Mouse (Mus musculus) gastrocnemius, postnatal 25 days (tissue): ENCODE results near the gene Trmt112. TPM values are rescaled to one million over a fixed set of nuclear protein-coding genes. Genes with fewer than 3 reads are reported as not detected.
A peak's percentile ranks its signal among the peaks of the same experiment; 100 is the strongest.
"Not testable (repeated sequence)": the region's sequence is repeated elsewhere in the genome, so short reads cannot be mapped to it uniquely, and the experiment has no call there.

Experiments
- DNase-seq: peaks from one replicate; pipeline ENCODE4 v3.0.0; 2022
- long read RNA-seq, 2 experiments: library from polyadenylated mRNA; stranded (forward); transcript quantifications; one replicate each; pipeline ENCODE4 v2.0.0; 2021
- total RNA-seq, 2 experiments: library from RNA; stranded (reverse); gene quantifications; 1 replicate in 1 of 2; 2 replicates in 1 of 2; pipeline ENCODE4 v1.2.3; 2021

Trmt112 gene
- 10 to 100 TPM; 28.8 to 32.2 TPM for total RNA-seq
- long read RNA-seq, experiment 1, transcript Trmt112-202 (4 exons, 985 nt) = major isoform, 40 of 44 reads
- long read RNA-seq, experiment 1, partial matches to known transcripts = 2 of 44 reads
- long read RNA-seq, experiment 1, other reads (novel, unspliced or antisense) = 0 of 44 reads
- long read RNA-seq, experiment 2, transcript Trmt112-202 (4 exons, 985 nt) = major isoform, 46 of 46 reads
- long read RNA-seq, experiment 2, partial matches to known transcripts = 0 of 46 reads
- long read RNA-seq, experiment 2, other reads (novel, unspliced or antisense) = 0 of 46 reads

DNA sequence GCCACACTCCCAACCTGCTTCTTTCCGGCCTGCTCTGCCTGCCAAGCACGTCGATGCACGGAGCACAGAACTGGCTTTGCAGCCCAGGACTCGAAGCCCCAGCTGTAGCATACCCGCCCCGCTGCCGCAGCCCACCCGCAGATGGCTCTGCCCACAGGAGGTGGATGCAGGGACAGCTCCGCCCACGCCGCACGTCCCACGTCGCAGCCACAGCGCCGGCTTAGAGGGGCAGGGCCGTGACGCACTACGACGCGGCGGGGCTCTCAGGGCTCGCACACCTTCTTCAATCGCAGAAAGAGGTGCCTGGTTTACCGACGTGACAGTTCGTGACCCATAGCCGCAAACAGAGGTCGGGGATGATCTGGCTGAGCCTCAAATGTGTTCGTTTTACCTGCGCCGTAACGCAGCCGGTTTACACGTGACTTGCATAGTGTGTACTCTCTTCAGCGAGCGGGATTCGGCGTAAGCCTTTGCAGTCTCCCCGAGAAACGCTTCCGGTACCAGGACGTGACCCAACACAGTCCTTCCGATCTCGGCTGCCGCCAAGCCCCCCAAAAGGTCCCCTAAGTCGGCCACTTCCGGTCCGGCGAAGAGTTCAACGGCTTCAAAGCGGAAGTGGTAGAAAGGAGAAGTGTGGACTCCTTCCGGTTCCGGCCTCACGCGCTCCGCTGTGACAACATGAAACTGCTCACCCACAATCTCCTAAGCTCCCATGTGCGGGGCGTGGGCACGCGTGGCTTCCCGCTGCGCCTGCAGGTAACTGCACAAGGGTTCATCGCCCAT, at the start of gene Trmt112, which contains the start of gene Prdx5:
Trmt112 (plus strand) TSS at position 192 of the 783 bp plus-strand sequence.
Prdx5 (minus strand) TSS at position 600 of the 783 bp plus-strand sequence.
- peak; percentile 92 for DNase-seq

DNA sequence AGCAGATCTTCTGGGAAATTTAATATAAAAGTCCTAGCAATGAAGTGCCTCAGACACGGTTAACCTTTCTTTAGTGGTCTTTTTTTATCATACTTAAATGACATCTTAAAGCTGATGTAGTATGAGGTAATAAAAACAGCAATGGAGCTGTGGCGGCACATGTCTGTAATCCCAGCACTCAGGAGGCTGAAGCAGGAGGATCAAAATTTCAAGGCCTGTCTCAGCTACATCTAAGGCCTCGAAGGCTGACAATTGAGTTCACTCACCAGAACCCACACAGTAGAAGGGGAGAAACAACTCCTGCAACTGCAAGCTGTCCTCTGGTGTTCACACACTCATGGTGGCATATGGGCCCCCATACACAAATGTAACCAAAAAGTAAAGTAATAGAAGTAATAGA, 49.5 kb upstream of the Trmt112 start:
- no peak for DNase-seq

DNA sequence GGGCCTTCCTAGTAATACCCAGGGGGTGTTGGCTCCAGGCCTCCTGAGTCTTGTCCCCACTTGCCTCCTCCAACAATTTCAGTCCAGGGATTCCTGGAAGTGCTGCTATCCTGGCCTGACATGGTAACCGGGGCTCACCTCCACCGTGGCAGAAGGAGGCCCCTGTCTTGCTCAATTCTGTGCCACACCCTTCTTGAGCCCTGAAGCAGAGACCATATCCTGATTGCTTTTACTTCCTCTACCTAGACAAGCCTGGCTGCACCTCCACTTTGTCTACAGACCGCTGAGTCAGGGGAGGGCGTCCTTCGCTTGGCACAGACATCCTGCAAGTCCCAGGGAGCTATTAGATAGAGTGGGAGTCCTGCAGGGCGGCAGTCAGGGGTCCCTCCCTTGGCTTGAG, 48.8 kb upstream of the Trmt112 start:
- no peak for DNase-seq

DNA sequence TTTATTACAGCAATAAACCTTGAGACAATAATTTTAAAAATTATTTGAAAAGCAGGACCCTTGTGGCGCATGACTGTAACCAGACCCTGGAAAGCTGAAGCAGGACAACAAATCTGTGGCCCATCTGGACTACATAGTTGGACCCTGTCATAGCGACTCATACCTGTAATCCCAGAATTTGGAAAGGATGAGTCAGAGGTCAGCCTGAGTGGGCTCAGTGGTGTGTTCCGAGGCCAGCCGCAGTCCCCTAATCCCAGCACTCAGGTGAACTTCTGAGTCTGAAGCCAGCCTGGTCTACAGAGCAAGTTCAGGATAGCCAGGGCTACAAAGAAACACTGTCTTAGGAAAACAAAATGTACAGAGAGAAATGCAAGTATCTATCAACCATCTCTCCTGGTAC, 48.0 kb upstream of the Trmt112 start:
- DNase-seq = no peak

DNA sequence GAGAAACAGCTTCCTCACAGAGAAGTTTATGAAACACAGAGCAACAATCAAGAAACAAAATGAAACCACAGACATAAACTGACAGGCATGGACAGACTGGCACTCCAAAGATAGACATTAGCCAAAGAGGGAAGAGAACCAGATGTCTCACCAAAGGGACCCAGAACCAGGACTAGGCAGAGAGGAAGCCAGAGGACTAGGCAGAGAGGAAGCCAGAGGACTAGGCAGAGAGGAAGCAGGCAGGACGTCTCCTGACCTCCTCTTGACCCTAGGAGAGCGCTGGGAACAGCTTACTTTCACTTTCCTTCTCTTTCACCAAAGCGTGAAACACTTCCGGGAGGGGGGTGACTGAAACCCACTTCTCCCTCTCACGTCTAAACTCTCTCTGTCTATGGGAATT, 40.1 kb upstream of the Trmt112 start:
- peak; percentile 55 for DNase-seq

DNA sequence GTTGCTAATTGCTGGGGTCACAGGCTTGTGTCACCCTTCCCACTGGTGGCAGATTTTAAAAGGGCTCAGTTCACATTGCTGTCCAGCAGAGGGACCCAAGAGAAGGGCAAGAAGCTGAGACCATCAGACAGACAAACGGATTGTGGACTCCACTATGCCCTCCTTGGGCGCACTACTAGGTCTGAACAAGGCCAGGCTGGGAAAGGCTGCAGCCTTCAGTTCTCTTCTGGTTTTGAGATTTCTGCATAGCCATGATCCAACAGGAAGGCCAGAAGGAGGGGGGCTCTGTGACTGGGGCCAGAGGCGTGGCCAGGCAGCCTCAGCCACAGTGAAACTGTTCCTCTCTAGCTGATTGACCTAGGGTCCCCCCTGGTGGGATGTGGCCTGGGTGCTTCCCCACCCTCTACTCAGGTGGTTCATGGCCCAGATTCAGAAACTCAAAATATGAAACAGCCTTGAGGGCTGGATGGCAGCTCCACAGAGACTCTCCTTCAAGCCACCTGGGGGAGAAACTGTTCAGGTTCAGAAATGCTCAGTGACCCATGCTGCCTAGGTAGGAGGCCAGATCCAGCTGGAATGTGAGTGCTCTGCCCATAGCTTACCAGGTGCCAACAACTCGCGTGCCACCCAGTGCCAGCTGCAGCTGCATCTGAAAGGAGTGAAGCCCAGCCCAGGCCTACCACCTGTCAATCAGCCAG, 37.8 kb upstream of the Trmt112 start:
- DNase-seq = no peak

DNA sequence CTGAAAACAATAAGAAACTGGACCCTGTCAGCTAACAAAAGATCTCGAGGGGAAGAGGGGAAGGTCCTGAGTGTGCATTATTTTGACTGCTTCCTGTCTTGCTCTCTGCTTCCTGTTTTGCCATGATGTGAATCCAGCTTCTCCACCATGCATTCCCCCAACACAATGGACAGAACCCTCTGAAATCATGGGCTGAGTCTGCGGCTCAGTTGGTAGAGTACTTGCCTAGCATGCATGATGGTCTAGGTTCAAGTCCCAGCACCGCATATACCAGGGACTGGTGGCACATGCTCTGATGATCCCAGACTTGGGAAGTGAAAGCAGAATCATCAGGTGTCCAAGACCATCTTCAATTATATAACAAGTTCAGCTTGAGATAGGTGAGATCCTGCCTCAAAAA, 36.8 kb upstream of the Trmt112 start:
- no peak for DNase-seq

DNA sequence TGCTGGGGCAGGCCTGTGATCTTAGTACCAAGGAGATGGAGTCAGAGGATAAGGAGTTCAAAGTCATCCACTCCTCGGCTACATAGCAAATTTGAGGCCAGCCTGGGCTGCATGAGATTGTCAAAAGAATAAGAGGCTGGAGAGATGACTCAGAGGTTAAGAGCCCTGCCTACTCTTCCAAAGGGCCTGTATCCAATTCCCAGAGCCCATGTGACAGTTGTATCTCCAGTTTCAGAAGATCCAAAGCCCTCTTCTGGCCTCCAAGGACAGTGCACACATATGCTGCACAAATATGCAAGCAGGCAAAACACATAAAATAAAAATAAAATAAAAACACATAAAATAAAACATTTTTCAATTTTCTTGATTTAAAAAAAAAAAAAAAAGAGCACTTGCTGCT, 35.2 kb upstream of the Trmt112 start:
- DNase-seq = no peak

DNA sequence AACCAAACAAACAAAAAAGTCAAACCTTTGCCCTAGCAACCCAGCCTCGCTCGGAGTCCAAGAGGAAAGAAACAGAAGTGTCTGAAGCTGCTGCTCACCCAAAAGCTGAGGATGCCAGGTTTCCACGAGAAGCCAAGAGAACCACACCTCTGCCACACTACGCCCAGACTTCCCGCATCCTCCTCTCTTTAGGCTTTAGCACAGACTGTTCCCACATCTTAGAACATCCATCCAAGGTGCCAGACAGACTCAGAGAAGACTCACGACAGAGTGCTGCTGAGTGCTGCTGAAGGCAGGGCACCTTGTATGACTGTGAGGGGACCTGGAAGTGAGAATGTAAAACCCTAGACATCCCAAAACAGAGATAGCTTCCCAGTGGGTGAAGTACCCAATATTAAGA, 33.7 kb upstream of the Trmt112 start:
- no peak for DNase-seq

DNA sequence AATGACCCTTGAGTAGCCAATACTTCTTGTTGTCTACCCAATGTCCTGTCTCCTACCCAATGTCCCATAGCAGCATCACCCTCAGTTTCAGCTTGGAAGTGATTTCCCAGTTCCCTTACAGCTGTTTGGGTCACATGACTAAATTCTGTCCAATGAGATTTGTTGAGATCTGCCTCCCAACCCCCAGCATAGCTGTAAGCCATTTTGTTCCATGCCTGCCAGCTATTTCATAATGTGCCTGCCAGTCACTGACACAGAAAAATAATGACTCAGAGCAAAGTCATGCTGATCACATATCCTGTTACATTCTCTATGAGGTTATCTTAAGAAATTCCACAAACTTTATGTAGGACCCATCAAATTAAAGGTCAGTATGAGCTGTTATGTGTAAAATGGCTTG, 32.7 kb upstream of the Trmt112 start:
- DNase-seq = no peak

DNA sequence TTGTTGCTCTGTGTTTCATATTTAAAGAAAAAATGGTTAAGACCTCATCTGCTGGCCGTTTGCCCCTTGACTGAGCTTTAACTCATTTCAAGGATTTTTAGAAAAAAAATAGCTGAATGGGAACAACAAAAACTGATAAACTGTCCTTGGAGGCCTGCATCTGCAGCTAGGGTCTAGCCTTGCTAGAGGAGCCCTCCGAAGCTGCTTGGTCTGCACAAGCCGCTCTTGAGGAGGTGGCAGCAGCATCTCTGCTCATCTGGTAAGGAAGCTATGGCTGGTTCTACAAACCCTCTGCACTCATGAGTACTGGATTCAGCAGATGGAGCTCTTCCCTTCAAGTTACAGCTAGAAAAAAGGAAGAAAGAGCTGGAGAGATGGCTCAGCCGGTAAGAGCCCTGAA, 31.5 kb upstream of the Trmt112 start:
- no peak for DNase-seq

DNA sequence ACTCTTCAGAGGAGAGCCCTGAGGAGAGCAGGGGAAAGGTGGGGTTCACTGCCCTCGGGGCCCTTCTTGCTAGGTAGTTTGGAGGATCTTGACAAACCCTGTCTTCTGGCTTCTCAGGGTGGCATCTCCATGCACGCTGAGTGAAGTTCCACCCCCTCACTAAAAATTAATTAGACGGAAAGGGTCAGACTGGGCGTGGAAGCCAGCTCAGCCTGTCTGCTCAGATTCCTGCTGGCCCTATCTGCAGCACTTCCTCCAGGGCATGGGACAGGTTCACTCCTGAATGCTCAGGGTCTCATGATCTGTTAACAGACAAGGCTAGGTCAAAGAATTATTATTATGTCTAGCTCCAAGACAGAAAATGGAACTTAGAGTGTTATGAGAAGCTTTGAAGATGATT, 17.0 kb upstream of the Trmt112 start:
- DNase-seq = no peak

DNA sequence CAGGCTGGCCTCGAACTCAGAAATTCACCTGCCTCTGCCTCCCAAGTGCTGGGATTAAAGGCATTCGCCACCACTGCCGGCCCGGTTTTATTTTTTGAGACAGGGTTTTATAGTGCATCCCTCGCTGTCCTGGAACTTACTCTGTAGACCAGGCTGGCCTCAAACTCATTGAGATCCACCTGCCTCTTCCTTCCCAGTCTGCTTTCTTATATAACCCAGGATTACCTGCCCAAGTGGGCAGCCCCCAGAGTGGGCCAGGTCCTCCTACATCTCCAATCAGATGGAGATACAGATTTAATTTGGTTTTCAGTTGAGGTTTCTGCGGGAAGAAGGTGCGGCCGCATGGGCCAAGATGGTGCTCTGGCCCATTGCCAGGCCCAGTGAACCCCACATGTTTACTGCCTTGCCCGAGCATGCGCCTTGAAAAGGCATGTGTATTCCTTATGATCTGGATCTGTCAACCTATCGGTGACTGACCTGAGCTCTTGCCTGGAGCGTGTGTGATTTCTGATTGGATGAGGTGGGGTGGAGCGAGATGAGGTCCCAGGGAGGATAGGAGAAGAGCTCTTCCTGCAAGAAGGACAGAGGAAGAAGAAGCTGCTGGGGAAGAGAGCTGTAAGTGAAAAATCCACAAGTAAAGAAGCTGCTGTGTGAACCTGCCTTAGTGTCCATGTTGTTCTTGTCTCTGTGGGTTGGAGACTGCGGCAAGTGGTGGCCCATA, 15.6 kb upstream of the Trmt112 start:
- no peak for DNase-seq

DNA sequence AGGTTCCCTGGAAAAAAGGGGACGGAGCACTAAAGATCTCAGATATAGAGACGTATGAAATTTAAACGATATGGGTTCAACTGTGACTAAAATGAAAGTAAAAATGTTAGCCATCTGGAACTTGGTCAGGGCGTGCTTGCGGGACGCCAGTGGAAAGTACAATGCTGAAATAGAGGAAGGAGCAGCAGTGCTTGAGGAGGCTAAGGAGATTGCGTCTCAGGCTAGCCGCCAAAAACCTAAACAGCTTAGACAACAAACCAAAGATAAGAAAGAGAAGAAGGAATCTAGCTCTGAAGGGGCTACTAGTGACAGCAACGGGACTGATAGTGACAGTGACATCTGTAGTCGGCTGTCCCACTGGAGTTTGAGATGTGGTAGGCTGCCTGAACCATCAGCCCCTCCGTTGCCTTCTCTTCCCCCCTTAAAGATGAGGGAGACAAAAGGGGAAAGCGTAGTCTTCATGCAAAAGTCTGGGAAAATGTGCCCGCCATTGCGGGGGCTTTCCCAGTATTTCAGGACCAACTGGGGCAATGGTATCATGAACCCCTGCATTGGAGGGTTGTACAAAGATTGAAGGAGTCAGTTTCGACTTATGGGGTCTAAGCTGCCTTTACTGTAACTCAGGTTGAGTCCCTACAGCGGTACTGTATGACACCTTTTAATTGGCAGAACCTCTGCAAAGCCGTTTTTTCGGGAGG, 13.7 kb upstream of the Trmt112 start:
- not testable (repeated sequence) for DNase-seq

DNA sequence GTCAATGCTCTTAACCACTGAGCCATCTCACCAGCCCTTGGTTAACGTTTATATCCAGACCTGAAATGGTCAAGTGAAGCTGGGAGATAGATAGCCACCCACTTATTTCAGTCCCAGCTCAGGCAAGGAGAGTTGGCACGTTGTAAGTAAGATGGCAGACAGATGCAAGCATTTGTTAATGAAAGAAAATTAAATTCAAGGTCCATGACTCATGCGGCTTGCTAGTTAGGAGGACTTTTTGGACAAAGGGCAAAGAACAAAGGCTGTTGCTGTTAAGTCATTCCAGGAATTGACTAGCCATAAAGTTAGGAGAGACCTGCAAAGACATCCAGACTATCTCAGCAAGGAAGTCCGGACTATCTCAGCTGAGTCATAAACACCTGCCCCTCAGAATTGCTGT, 9.9 kb upstream of the Trmt112 start:
- no peak for DNase-seq

DNA sequence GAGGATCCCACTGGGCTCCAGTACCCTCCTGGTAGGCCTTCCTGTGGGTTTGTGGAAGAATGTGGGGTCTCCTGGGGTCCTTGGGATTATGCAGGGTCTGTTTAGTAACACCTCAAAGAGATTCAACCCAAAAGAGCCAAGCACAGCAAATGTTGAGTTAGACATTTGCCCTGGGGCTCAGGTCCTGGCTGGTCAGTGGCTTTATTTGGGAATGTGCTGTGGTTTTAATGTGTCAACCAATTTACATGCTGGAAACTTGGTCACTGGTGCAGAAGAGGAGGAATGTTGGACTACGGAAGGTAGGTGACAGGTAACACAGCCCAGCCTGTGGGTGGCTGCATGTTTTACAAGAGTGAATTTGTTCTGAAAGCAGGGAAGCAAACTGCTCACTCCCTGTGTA, 6.5 kb upstream of the Trmt112 start:
- no peak for DNase-seq

DNA sequence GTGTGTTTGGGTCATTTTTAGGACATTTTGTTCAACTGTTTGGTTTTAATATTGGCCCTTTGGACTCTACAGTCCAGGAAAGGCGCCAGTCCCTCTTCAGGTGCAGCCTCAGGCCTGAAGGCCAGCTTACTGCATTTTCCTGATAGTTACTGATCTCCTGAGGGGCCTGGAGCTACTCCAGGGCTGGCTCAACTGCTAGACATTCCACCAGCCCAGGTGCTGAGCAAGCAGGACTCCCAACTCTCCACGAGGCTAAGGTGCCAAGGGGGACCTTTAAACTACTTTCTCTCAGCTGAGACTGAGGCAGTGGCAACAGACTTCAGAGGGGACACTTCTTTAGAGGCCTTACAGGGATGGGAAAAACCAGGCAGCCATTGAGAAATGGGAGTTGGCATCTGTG, 4.7 kb upstream of the Trmt112 start:
- DNase-seq = no peak

DNA sequence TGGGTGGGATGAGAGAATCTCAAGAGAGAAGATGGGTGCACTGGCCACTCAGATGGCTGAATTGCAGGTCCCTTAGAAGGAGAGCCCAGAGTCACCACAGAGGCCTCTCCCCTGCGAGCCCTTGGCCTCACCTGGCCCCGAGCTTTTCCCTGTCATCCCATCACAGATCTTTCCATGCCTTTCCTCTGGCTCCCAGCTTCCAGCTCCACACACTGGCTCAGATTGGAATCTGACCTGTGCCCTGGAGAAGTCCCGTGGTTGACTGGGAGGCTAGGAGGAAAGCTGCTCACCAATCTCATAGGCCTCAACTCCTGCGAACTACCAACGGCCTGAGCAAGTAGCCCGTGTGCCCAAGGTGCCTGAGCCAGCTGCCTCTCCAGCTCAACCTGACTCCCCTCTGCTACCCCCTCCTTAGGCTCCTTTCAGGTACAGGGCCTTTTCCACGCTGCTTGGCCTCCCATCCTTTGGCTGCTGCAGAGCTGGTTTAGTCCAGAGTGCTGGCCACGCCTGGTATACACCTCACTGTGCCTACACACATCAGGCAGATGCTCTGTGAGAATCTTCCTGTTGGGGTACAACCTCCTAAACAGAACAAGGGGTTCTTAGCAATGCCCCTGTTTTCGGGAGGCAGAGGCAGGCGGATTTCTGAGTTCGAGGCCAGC, 3.9 kb upstream of the Trmt112 start:
- no peak for DNase-seq

DNA sequence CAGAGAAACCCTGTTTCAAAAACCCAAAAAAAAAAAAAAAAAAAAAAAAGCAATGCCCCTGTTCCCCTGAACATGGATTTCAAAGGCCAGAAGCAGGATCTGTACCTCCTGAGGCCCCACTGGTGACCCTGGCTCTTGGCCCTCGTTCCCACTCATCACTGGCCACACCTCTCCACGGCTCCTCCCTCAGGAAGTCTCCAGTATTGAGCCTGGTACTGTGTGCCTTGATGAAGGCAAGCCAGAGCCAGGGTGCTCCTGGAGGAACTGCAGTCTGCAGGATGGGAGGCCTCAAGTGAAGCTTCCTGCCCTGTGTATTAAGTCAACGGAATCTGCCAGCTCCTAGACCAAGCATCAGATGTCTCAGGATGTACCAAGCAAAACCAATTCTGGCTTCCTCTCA, 3.3 kb upstream of the Trmt112 start:
- DNase-seq = no peak

DNA sequence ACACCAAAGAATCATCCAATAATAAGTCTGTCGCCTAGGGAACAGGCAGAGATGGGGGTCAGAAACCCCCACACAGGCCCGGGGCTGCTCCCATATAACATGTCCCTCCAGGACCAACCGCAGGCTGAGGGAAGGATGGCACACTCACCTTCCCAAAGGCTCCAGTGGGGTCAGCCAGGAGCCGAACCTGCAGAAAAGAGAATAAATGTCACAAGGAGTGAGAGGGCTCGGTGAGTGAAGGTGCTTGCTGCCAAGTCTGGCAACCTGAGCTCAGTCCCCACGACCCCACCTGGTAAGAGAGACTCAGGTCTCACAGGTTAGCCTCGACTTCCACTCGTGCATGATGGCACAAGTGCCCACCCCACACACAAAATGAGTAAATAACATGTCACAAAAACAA, 2.4 kb upstream of the Trmt112 start:
- no peak for DNase-seq

DNA sequence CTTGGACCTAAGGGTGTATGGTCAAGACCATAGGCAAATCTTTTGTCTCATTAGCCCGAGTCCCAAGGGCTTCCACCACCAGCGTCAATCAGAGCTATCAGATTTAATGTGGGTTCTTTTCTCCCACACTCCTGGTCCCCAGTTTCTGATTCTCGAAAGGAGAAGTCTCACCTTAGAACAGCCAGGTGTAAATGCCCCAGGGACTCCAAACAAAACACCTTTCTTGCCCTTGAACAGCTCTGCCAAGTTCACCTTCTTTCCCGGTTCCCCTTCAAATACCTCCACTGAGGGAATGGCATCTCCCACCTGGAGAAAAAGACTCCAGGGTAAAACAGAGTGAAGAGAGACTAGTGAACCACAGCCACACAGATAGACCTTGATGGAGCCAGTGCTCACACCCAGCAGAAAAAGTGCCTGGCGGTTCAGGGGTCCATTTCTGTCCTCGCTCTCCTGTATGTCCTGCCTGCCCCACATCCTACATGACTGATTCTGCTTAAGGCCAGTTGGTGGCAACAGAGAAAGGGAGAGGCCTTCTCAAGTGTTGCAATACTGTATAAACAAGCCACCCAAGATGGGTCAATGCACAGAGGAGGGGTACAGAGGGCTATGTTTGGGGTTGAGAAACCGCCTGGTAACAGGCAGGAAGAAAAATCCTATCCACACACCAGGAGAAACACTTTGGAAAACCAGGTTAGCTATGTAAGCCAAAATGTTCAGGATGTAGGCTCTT, 1.5 kb upstream of the Trmt112 start:
- DNase-seq = no peak
